Mouse (Mus musculus) cerebellum, adult 8-10 months (tissue): Measurements from ENCODE around the gene Abcb11.
"Not testable (repeated sequence)": the region's sequence is repeated elsewhere in the genome, so short reads cannot be mapped to it uniquely, and the experiment has no call there.

Experiments used
- DNase-seq: peaks from one replicate; pipeline ENCODE4 v3.0.0; 2022

Abcb11 gene

GRCm38 (mm10) chr2:69342496-69343221, at the start of gene Abcb11:
Gene Abcb11 (minus strand): TSS chr2:69342616.
- DNase-seq = no peak

GRCm38 (mm10) chr2:69386118-69386871, 43.9 kb upstream of the Abcb11 start:
- no peak for DNase-seq

GRCm38 (mm10) chr2:69382838-69383237, 40.4 kb upstream of the Abcb11 start:
- no peak for DNase-seq

GRCm38 (mm10) chr2:69381740-69382139, 39.3 kb upstream of the Abcb11 start:
- DNase-seq = no peak

GRCm38 (mm10) chr2:69380281-69380680, 37.9 kb upstream of the Abcb11 start, which contains the start of gene Dhrs9:
Gene Dhrs9 (plus strand): TSS chr2:69380445.
- DNase-seq = no peak

- DNase-seq = no peak
Measured at GRCm38 (mm10) chr2:69379801-69380200, 37.4 kb upstream of the Abcb11 start.

GRCm38 (mm10) chr2:69376780-69377179, 34.4 kb upstream of the Abcb11 start:
- DNase-seq = no peak

- DNase-seq = no peak
Measured at GRCm38 (mm10) chr2:69365275-69365674, 22.9 kb upstream of the Abcb11 start.

GRCm38 (mm10) chr2:69364831-69365230, 22.4 kb upstream of the Abcb11 start:
- no peak for DNase-seq

- not testable (repeated sequence) for DNase-seq
Measured at GRCm38 (mm10) chr2:69355402-69355801, 13.0 kb upstream of the Abcb11 start.

GRCm38 (mm10) chr2:69341506-69341905, 910 bp downstream of the Abcb11 start:
- no peak for DNase-seq

GRCm38 (mm10) chr2:69331523-69331922, 10.9 kb downstream of the Abcb11 start:
- not testable (repeated sequence) for DNase-seq

GRCm38 (mm10) chr2:69328509-69329163, 13.8 kb downstream of the Abcb11 start:
- DNase-seq = no peak

- DNase-seq = no peak
Measured at GRCm38 (mm10) chr2:69324881-69325660, 17.3 kb downstream of the Abcb11 start.

GRCm38 (mm10) chr2:69323018-69323417, 19.4 kb downstream of the Abcb11 start:
- DNase-seq = no peak

GRCm38 (mm10) chr2:69321457-69321856, 21.0 kb downstream of the Abcb11 start:
- no peak for DNase-seq

GRCm38 (mm10) chr2:69311337-69311736, 31.1 kb downstream of the Abcb11 start:
- no peak for DNase-seq

GRCm38 (mm10) chr2:69308136-69308535, 34.3 kb downstream of the Abcb11 start:
- no peak for DNase-seq

- DNase-seq = not testable (repeated sequence)
Measured at GRCm38 (mm10) chr2:69300568-69300967, 41.8 kb downstream of the Abcb11 start.

GRCm38 (mm10) chr2:69294508-69294907, 47.9 kb downstream of the Abcb11 start:
- no peak for DNase-seq

GRCm38 (mm10) chr2:69288989-69289388, 53.4 kb downstream of the Abcb11 start:
- DNase-seq = no peak

GRCm38 (mm10) chr2:69275875-69276274, 66.5 kb downstream of the Abcb11 start:
- no peak for DNase-seq
